Mouse (Mus musculus) neural tube, embryonic 13.5 days (tissue): ENCODE results near the gene Gnpnat1. TPM values are rescaled to one million over a fixed set of nuclear protein-coding genes. Genes with fewer than 3 reads are reported as not detected.

Experiments
- ATAC-seq: fragments of 200-750 bp; cut with Nextera tagmentation; 2 replicates; pipeline ENCODE4 v1.8.0; 2017; ENCODE audit warnings: low read depth, mild to moderate bottlenecking, moderate TSS enrichment, moderate library complexity
- H3K27ac ChIP-seq: fragments of 300-500 bp; sonication (generic); replicated peaks from 2 replicates; pipeline ENCODE4 v1.5.1; 2015; ENCODE audit warnings: moderate library complexity, mild to moderate bottlenecking, inconsistent platforms
- H3K27me3 ChIP-seq: fragments of 300-500 bp; sonication (generic); 2 replicates; pipeline ENCODE4 v1.6.1; 2015; ENCODE audit warnings: mild to moderate bottlenecking, inconsistent platforms
- H3K36me3 ChIP-seq: fragments of 300-500 bp; sonication (generic); 2 replicates; pipeline ENCODE4 v1.6.1; 2015; ENCODE audit warnings: mild to moderate bottlenecking, inconsistent platforms
- H3K4me1 ChIP-seq: fragments of 300-500 bp; sonication (generic); replicated peaks from 2 replicates; pipeline ENCODE4 v1.6.1; 2015; ENCODE audit warnings: inconsistent platforms
- H3K4me2 ChIP-seq: fragments of 300-500 bp; sonication (generic); 2 replicates; pipeline ENCODE4 v1.6.1; 2015; ENCODE audit warnings: inconsistent platforms, mild to moderate bottlenecking, moderate library complexity
- H3K4me3 ChIP-seq: fragments of 300-500 bp; sonication (generic); 2 replicates; pipeline ENCODE4 v1.5.1; 2015; ENCODE audit warnings: mild to moderate bottlenecking, inconsistent platforms
- H3K9ac ChIP-seq: fragments of 300-500 bp; sonication (generic); 2 replicates; pipeline ENCODE4 v1.6.1; 2015; ENCODE audit warnings: moderate library complexity, mild to moderate bottlenecking, inconsistent platforms
- H3K9me3 ChIP-seq: fragments of 300-500 bp; sonication (generic); 2 replicates; pipeline ENCODE4 v1.6.1; 2016; ENCODE audit warnings: inconsistent platforms
- WGBS: fragments of 180-500 bp; shearing (Covaris S2); methylation state at CpG from one replicate; pipeline ENCODE4 v1.1.7; 2015; 5-methylcytosine and 5-hydroxymethylcytosine counted together
- microRNA-seq: library from miRNA; unstranded; fragments of <30 nt; microRNA quantifications from one replicate; pipeline ENCODE4, GENCODE M21; 2016
- polyA plus RNA-seq: library from polyadenylated mRNA; unstranded; fragments of >200 nt; fragmentation: Nextera tagmentation; extraction: Ambion mirVana; gene quantifications from 2 replicates; pipeline ENCODE4 v1.2.1, GENCODE M21; 2015

The Gnpnat1 gene
- polyA plus RNA-seq, 1 experiment from 2014 or later, result 29.9 TPM

GRCm38 (mm10) chr14:45329018-45329588 lies 75.6 kb downstream of the Gnpnat1 start:
- peak overlapping the region; percentile 71 for H3K4me3 ChIP-seq
- H3K4me2 ChIP-seq, result peak overlapping the region; percentile 49
- H3K27me3 ChIP-seq, result no peaks in the 10 kb centered on the region
- H3K27ac ChIP-seq, result peak overlapping the region; percentile 63
- peaks cover 9% of the 10 kb centered on the region for H3K4me1 ChIP-seq
- H3K36me3 ChIP-seq, result peaks cover 23% of the 10 kb centered on the region
- 18% methylated on average over 8 of the region's 8 CpGs for WGBS
- ATAC-seq, result peak; percentile 34
- no peaks in the 10 kb centered on the region for H3K9me3 ChIP-seq
- peak overlapping the region; percentile 39 for H3K9ac ChIP-seq

- Histone ChIP-seq H3K27me3 (no peaks in the 10 kb centered on the region), H3K4me2 (no peak overlapping the region), H3K9ac (no peak overlapping the region), H3K27ac (no peak overlapping the region), H3K4me3 (no peak overlapping the region), H3K4me1 (peaks cover 9% of the 10 kb centered on the region), H3K36me3 (peaks cover 19% of the 10 kb centered on the region), H3K9me3 (no peaks in the 10 kb centered on the region)
- WGBS, result 91% methylated on average over 4 of the region's 4 CpGs
- ATAC-seq, result no peak
These were observed 76.5 kb downstream of the Gnpnat1 start for GRCm38 (mm10) chr14:45328072-45328713.

Small RNA genes within 50 kb of the gene (microRNA-seq; reads per million reads assigned to microRNA genes)
- gene Gm25353, result not detected

Other genes starting within 250 kb of the Gnpnat1 start
- gene Gpr137c, start 185.2 kb downstream of the Gnpnat1 start, polyA plus RNA-seq, result 13.6 and 13.7 TPM in 2 replicates
- 32.3 and 37.1 TPM in 2 replicates for gene Txndc16, start 184.6 kb downstream of the Gnpnat1 start, polyA plus RNA-seq
- 20.4 and 22.3 TPM in 2 replicates for gene Ero1l, start 86.1 kb downstream of the Gnpnat1 start, polyA plus RNA-seq
- 178 and 184 TPM in 2 replicates for gene Psmc6, start 75.1 kb downstream of the Gnpnat1 start, polyA plus RNA-seq
- gene Styx, start 53.8 kb downstream of the Gnpnat1 start, polyA plus RNA-seq, result 60.1 and 68.3 TPM in 2 replicates
- 85.0 and 85.5 TPM in 2 replicates for gene Fermt2, start 125.2 kb upstream of the Gnpnat1 start, polyA plus RNA-seq